Mouse (Mus musculus) neural tube, embryonic 14.5 days (tissue): ENCODE measurements around the gene Gm136. TPM values are rescaled to one million over a fixed set of nuclear protein-coding genes. Genes with fewer than 3 reads are reported as not detected.

Source experiments
- polyA plus RNA-seq: library from polyadenylated mRNA; unstranded; fragments of >200 nt; fragmentation: Nextera tagmentation; extraction: Ambion mirVana; gene quantifications from 2 replicates; pipeline ENCODE4 v1.2.1, GENCODE M21; 2014

Gene Gm136
- polyA plus RNA-seq, 1 experiment from 2014 or later, result not detected

Other genes starting within 250 kb of the Gm136 start
- 82.1 and 97.2 TPM in 2 replicates for gene Akirin2, start 205.3 kb downstream of the Gm136 start, polyA plus RNA-seq
- gene Orc3, start 141.3 kb downstream of the Gm136 start, polyA plus RNA-seq, result 101 and 102 TPM in 2 replicates
- 54.8 and 59.4 TPM in 2 replicates for gene Rars2, start 141.3 kb downstream of the Gm136 start, polyA plus RNA-seq
- gene Slc35a1, start 68.8 kb downstream of the Gm136 start, polyA plus RNA-seq, result 51.4 and 55.5 TPM in 2 replicates
- gene Cfap206, start 26.1 kb downstream of the Gm136 start, polyA plus RNA-seq, result 2.0 and 2.3 TPM in 2 replicates
- 56.6 and 56.8 TPM in 2 replicates for gene Smim8, start 22.2 kb upstream of the Gm136 start, polyA plus RNA-seq
- gene Zfp292, start 126.7 kb upstream of the Gm136 start, polyA plus RNA-seq, result 37.7 and 42.7 TPM in 2 replicates
- not detected in 2 replicates for gene Cga, start 137.5 kb upstream of the Gm136 start, polyA plus RNA-seq